Mouse (Mus musculus): ENCODE results near the gene Tm4sf1. TPM values are rescaled to one million over a fixed set of nuclear protein-coding genes. Genes with fewer than 3 reads are reported as not detected.

Gene Tm4sf1
- total RNA-seq, 1 experiment from 2014 or later = not detected

DNA sequence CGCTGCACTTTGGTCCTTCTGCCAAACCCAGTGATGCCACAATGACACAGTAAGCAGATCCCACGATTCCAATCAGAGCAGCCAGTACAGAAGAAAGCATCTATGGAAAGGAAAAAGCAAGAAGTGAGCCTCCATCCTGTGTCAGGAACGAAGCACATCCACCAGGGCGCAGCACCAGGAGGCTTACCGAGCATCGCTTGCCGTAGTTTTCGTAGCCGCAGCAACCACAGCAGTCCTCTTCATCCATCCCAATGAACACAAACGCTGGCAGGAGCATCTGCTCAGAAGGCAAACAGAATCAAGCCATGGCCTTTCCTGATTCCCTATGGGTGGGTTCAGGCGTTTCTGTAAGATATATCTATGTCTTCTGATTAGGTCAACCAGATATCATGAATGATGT is 9.0 kb downstream of the Tm4sf1 start:
- ATAC-seq (replicated peaks; ENCODE audit: insufficient number of reproducible peaks, low FRiP score, low TSS enrichment, poor library complexity, severe bottlenecking) = no peak

DNA sequence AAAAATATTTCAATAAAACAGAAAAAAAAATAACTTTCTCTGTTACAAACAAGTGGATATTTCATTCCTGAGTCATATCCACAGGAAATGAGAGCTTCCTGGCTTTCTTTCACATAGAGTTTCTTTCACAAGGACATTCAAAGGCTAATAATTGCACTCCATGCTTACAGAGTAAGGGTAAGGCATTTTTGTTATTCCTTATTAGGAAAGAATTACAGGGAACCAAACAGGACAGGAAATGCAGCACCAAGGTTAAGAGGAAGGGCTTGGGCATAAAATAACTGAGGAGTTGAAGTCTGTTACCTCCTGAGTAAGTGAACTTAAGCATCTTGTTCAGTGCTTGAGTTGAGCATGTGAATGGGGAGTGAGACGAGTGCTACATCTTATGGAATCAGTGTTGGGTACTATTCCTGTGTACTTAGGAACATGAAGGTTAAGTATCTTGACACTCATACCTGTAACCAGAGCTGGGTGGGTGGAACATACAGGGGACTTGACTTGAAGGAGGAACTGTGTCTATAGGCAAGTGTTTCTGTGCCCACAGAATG is 12.8 kb downstream of the Tm4sf1 start:
- ATAC-seq (replicated peaks; ENCODE audit: insufficient number of reproducible peaks, low FRiP score, low TSS enrichment, poor library complexity, severe bottlenecking) = no peak

DNA sequence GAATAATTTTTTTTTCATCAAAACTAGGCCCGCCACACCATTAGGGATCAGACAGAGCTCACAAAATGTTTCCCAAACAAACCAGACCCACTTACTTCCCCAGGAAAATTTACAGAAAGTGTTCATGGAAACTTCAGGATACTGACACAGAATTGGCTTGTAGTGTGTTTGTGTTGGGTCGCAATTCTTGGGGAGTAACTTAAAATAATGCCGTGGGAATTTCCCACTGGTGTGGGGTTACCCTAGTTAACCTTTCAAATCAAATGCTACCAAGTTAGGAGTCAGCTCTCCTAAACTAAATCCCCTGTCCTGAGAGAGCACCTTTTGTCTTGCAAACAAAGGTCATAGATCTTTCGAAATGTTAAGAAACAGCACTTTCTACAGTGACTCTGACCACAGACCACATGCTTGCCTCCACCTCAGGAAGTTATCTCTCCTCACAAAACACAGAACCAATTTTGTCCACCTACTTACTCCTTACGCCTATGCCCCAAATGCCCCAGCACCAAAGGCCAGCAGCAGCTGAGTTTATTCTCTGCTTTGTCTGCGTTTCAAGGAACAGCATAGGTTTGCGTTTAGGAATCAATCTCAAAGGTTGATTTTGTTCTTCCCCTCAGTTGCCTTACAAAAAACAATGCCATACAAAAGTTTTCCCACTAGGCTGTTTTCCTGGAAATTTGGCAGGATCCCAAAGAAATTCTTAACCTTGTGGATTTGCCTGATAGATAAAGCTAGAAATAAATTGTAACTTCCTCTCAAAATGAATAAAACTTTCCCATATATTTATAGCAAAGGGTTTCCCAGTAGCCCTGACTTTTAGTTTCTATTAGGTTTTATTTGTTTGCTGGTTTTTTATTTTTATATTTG is 13.7 kb downstream of the Tm4sf1 start:
- no peak for ATAC-seq (replicated peaks; ENCODE audit: insufficient number of reproducible peaks, low FRiP score, low TSS enrichment, poor library complexity, severe bottlenecking)

DNA sequence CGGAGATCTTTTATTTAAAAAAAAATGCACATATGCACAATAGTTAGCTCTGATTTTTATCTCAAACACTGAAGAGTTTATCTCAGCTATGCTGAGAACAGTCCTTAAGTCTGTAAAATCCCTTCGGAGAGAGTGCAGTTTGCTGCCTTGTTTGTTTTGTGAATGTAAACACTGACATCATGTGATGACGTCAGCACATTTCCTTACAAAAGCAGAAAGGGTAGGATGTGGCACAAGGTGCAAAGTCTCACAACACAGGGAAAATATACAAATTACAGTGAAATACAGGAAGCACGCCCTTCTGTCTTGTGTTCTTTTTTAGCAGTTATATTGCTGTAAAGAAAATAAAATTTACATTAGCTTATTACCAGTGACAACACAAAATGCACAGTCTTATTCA is 14.3 kb downstream of the Tm4sf1 start:
- ATAC-seq (replicated peaks; ENCODE audit: insufficient number of reproducible peaks, low FRiP score, low TSS enrichment, poor library complexity, severe bottlenecking) = no peak

DNA sequence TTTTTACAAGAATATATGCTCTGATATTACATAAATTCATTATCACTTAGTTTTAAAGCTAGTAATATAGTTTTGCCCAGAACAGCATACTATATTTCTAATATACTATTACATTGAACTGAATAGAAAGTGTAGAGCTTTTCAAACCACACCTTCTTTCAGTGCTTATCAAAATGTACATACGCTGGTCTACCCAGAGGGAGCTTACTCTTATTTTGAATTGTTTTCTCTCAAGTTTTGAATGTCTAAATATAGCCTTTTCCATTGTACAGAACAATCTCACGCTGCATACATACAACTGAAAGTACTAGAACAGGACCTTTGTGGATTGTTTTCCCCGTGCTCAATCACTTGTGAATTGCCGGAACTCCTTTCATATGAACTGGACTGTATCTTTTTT is 23.6 kb downstream of the Tm4sf1 start:
- no peak for ATAC-seq (replicated peaks; ENCODE audit: insufficient number of reproducible peaks, low FRiP score, low TSS enrichment, poor library complexity, severe bottlenecking)

DNA sequence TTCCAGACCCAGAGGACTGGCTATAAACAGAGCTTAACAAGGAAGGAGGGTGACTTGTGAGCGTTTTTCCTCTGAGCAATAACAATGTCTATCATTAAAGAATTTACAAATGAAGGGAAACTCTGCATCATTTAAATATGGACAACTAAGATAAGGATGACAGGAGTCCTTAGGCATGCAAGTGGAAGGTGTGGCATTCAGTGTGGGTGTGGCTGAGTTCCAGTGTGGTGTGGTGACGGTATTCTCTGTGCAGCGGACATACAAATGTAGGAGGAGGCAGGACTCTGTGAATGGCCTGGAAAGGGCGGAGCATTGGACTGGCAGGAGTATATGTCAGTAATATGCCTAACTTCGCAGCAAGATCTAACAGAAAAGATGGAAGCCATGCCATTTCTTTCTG is 24.3 kb downstream of the Tm4sf1 start:
- ATAC-seq (replicated peaks; ENCODE audit: insufficient number of reproducible peaks, low FRiP score, low TSS enrichment, poor library complexity, severe bottlenecking) = no peak

DNA sequence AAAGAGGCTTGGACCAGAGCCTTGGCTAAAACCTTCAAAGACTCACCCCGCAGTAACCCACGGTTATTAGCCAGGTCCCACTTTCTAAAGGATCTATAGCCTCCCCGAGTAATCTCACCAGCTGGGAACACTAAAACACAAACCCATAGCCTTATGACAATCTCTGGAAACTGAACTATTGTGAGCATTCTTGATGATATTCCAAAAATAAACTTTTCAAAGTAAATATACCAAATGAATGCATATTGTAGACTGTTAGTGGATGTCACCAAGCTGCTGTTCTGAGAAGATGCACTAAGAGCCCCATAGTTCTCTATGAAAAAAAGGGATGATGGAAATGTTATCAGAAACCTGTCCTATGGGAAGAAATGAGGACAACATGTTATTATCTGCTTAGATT is 25.0 kb downstream of the Tm4sf1 start:
- ATAC-seq (replicated peaks; ENCODE audit: insufficient number of reproducible peaks, low FRiP score, low TSS enrichment, poor library complexity, severe bottlenecking) = no peak

DNA sequence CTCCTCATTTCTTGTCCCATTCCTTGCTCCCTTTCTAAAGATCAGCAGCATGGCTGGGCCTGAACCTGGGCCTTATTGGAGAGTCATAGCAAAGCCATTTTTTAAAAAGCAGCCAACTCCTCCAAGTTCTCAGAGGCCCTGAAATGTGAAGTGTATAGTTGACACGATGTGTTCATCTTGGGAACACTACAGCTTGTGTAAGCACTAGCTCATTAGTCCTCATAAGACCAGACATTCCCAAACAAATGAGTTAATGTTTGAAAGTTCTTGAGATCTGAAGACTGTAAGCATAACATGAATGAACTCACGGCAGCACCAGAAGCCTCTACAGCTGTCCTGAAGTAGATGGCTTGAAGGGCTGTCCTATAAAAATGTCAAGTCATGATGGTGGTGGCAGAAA is 32.8 kb downstream of the Tm4sf1 start:
- ATAC-seq (replicated peaks; ENCODE audit: insufficient number of reproducible peaks, low FRiP score, low TSS enrichment, poor library complexity, severe bottlenecking) = no peak

DNA sequence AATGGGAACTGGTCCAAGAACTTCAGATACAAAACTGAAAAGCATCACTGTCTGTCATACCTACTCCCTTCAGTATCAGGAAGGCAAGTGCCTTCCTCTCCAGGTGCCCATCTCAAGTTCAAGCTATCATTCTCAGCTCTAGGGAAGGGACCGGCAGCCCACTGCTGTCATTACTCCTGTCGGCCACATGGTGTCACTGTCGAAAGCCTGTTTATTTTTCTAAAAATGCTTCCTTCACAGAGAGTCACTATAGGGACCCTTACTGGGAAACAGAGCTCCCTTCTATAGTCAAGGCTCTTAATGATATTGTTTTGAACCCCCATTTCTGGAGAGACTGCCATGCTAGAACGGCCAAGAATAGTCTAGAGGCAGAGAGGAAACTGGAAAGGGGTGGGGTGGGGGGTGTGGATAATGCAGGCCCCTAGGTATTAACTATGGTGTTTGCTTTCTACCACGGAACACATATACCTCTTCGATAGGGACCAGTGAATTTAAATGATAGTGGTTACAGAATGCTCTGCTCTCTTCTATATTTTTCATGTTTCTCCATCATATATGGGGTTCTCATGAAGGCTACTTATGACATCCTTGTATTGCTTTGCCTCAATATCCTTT is 34.1 kb downstream of the Tm4sf1 start:
- no peak for ATAC-seq (replicated peaks; ENCODE audit: insufficient number of reproducible peaks, low FRiP score, low TSS enrichment, poor library complexity, severe bottlenecking)

DNA sequence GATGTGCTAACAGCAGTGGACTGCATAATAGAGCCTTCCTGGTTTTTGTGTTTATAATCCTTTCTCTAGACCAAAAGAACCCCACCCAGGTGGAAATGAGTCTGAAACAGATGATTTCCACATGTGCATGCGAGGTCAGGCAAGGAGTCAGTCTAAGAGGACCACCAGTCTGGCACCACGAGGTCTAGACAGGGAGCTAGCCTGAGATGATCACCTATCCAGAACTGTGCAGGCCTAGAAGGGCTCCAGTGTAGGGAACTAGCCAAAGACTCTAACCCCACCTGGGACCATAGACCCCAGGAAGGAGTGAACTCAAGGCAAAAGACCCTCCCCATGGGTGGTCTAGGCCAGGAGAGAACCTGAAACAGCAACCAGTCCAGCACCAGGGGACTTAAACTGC is 48.7 kb downstream of the Tm4sf1 start:
- no peak for ATAC-seq (replicated peaks; ENCODE audit: insufficient number of reproducible peaks, low FRiP score, low TSS enrichment, poor library complexity, severe bottlenecking)

DNA sequence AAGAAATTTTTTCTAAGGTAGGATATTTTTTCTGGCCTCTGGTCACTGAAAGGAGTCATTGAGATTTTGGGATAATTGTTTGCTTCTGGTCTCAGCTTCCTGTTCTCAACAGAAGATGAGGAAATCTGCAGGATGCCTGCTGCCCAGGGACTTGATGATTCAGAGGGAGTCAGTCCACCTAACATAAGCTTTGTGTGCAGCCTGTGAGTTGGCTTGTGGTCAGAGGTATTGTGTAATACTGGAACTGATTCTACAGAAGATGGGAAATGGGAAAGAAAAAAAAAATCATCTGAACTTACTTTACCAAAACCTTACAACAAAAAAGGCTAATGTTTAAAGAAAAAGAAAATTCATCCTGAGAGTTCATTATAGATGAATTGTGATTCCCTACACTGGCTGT is 49.2 kb downstream of the Tm4sf1 start:
- ATAC-seq (replicated peaks; ENCODE audit: insufficient number of reproducible peaks, low FRiP score, low TSS enrichment, poor library complexity, severe bottlenecking) = no peak

DNA sequence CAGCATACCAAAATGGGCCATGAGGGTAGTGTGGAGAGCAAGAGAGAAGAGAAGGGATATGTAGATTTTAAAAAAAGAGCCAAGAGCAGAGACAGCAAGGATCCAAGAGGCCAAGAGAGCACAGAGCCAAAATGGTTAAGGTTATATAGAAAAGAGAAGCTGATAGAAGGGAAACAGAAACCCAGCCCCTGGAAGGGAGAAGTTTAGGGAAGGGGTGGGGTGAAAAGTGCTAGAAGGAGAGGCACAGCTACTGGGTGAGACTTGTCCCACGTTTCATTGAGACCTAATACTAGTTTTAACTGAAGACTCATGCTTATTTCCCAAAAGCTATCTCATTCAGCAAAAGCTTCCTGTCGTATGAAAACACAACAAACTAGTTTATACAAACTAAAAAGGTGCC is 56.5 kb downstream of the Tm4sf1 start:
- ATAC-seq (replicated peaks; ENCODE audit: insufficient number of reproducible peaks, low FRiP score, low TSS enrichment, poor library complexity, severe bottlenecking) = no peak

Other genes with a start within 250 kb of the Tm4sf1 start
- gene Tm4sf4, start 123.3 kb upstream of the Tm4sf1 start, total RNA-seq (2017) = not detected in 3 replicates

All from monocyte, adult 5-6 weeks (primary cell).